ENCODE assay signal across 9 mouse cellular contexts in genomic region chr5:73539848-73540510, GRCm38 (mm10). TPM values are rescaled to one million over a fixed set of nuclear protein-coding genes. Genes with fewer than 3 reads are reported as not detected.
DNase-seq lines count a peak whose midpoint lies in the region; TF ChIP-seq lines count a peak whose summit lies in the region.
"Had no signal": no experiment of that assay in that cellular context is flagged by ENCODE, and none has a peak within 500 bp of the region (broad histone marks: within the 10 kb centered on the region; RNA-seq: fewer than 3 reads in every experiment).

No protein-coding gene starts in this region.

- no peak overlapping the region for H3K9ac ChIP-seq in ES-E14 (ENCODE audit: insufficient read depth, low read depth, low read length, poor library complexity, severe bottlenecking)
- H3K9ac ChIP-seq: heart, embryonic 13.5 days had no signal

- no peaks in the 10 kb centered on the region for H3K9me3 ChIP-seq in ES-E14 (ENCODE audit: control insufficient read depth, insufficient read depth, low read depth, low read length)
- H3K9me3 ChIP-seq: heart, embryonic 13.5 days had no signal

- peak; percentile 12 for DNase-seq in ES-E14 (ENCODE audit: low read depth, low spot score)
- DNase-seq in adrenal gland, adult 18-20 months (ENCODE audit: low spot score in 2 of 2) = peak; percentile 16 to 48
- peak; percentile 75 for DNase-seq in embryo, embryonic 10.5 days (ENCODE audit: low spot score)
- peak; percentile 57 for DNase-seq in heart, postnatal 4 days
- DNase-seq in kidney, postnatal 4 days = peak; percentile 65 to 75
- peak; percentile 61 for DNase-seq in lung, postnatal 14 days
- peak; percentile 71 for DNase-seq in right cerebral cortex, postnatal 10 days (ENCODE audit: low spot score in 2 of 2)
- no peak for DNase-seq in urinary bladder, adult 18-20 months (ENCODE audit: low spot score in 2 of 2)

- no peak overlapping the region for H3K27ac ChIP-seq in ES-E14 (ENCODE audit: insufficient read depth, low read depth, low read length, poor library complexity, severe bottlenecking)
- H3K27ac ChIP-seq: heart, embryonic 13.5 days had no signal

- H3K4me1 ChIP-seq in ES-E14 (ENCODE audit: control insufficient read depth in 2 of 2, insufficient read depth in 2 of 2, low read length in 2 of 2, poor library complexity in 1 of 2) = no peaks in the 10 kb centered on the region
- H3K4me1 ChIP-seq: heart, embryonic 13.5 days had no signal

- peaks cover 16% of the 10 kb centered on the region for H3K36me3 ChIP-seq in ES-E14 (ENCODE audit: control insufficient read depth, insufficient read depth, low read length, poor library complexity, severe bottlenecking)

- H3K4me3 ChIP-seq in ES-E14 (ENCODE audit: insufficient read depth in 1 of 2, low read depth in 1 of 2, low read length in 2 of 2, poor library complexity in 1 of 2, severe bottlenecking in 1 of 2) = no peak overlapping the region
- H3K4me3 ChIP-seq: heart, embryonic 13.5 days had no signal

- in situ Hi-C loops in ES-E14 (cut with MboI; ENCODE audit: low sequenced_read_pairs in 2 of 2, unreplicated experiment in 2 of 2) = no loop called here

TF ChIP-seq in ES-E14, 5 proteins besides CTCF, POLR2A, EP300 and RAD21:
- TF ChIP-seq ZNF384 (IDR thresholded peaks at IDR 0.05; ENCODE audit: low read depth, low read length) = no peak
- TF ChIP-seq MAFK (IDR thresholded peaks at IDR 0.05; ENCODE audit: insufficient read depth, low read depth, low read length) = no peak
- no peak for TF ChIP-seq CHD2 (IDR thresholded peaks at IDR 0.05; ENCODE audit: low read depth, low read length)

RNA-seq across cellular contexts. Expression of gene Dcun1d4, which starts 59.2 kb away (rescaled TPM):
- 14.9 and 15.2 TPM in 2 replicates for total RNA-seq in ES-E14 (2012; rRNA removed)
- 10 to 100 TPM; 26.9 to 50.3 TPM for total RNA-seq in adrenal gland, adult 18-20 months (2021)
- total RNA-seq in heart, postnatal 4 days (2021) = 10 to 100 TPM; 17.4 to 19.1 TPM

Comparison
In these comparisons a context has a peak if more than half of its experiments do, and no peak if none do; other contexts are left out.
1. DNase-seq: peak in ES-E14 (single experiment), adrenal gland, adult 18-20 months (2 of 2), embryo, embryonic 10.5 days (single experiment), heart, postnatal 4 days (single experiment), kidney, postnatal 4 days (2 of 2), lung, postnatal 14 days (single experiment) and right cerebral cortex, postnatal 10 days (2 of 2); none in urinary bladder, adult 18-20 months (0 of 2).